Comparison of ENCODE assay signal across 26 mouse cellular contexts in the genomic region with DNA sequence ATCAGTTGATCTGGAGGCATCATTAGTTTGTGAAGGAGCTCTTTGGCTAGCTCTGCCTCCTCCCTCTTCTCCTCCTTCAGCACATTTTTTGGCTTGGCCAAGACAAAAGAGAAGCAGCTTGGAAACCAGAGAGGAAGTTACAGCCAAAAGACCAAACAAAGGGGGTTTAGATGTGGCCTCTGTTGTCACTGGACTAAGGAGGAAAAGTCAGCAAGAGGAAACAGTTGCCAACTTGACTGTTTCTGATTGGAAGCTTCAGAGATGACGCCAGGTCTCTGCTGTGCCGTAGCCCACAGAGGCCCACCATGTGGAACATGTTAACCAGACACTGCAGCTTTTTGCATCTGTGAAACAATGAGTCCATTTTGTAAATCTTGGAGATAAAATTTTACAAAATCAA.
DNase-seq lines count a peak whose midpoint lies in the region; ATAC-seq and TF ChIP-seq lines count a peak whose summit lies in the region.
"Had no signal": no experiment of that assay in that cellular context is flagged by ENCODE, and none has a peak within 500 bp of the region (broad histone marks: within the 10 kb centered on the region; RNA-seq: fewer than 3 reads in every experiment).

No protein-coding gene starts in this region.

- no peak overlapping the region for H3K9ac ChIP-seq in limb, embryonic 14.5 days (ENCODE audit: low read depth, low read length, severe bottlenecking)
- H3K9ac ChIP-seq: embryonic facial prominence, embryonic 15.5 days; forebrain, postnatal 0 days; hindbrain, embryonic 12.5 days had no signal

- no peak for ATAC-seq in limb, embryonic 14.5 days (ENCODE audit: low FRiP score, low read depth)
- ATAC-seq: forebrain, embryonic 14.5 days; forebrain, postnatal 0 days; hindbrain, embryonic 16.5 days; inflammation-experienced regulatory T-cells, adult 6 months; intestine, embryonic 16.5 days had no signal

- peak; percentile 30 for DNase-seq in gastrocnemius, adult 18-20 months (ENCODE audit: low spot score)
- no peak for DNase-seq in gastrocnemius, postnatal 36 days
- DNase-seq in limb, embryonic 14.5 days (ENCODE audit: low spot score): peak; percentile 14
- no peak for DNase-seq in limb, embryonic 10.5 days (ENCODE audit: low spot score)
- peak; percentile 10 for DNase-seq in embryonic facial prominence, embryonic 10.5 days (ENCODE audit: low spot score)
- DNase-seq in skeletal muscle tissue, adult 2 months (ENCODE audit: low read depth, low spot score): peak; percentile 51
- no peak for DNase-seq in frontal cortex, postnatal 10 days (ENCODE audit: low spot score in 2 of 2)
- DNase-seq: adrenal gland, adult 2 months; adrenal gland, postnatal 14 days; B cell, adult 2 months; cerebellum, adult 11-12 months; cerebellum, adult 8-10 months; cerebellum, postnatal 36 days; embryo, embryonic 11 days; forebrain, postnatal 0 days; gastrocnemius, postnatal 25 days; kidney, adult 18-20 months had no signal

- no peak for TF ChIP-seq POLR2A in limb, embryonic 14.5 days (IDR thresholded peaks at IDR 0.05; ENCODE audit: borderline replicate concordance, extremely low read depth, insufficient read depth, insufficient read length)

- H3K4me3 ChIP-seq in limb, embryonic 14.5 days (replicated peaks; ENCODE audit: low read length): no peak overlapping the region
- no peak overlapping the region for H3K4me3 ChIP-seq in limb, embryonic 10.5 days
- no peak overlapping the region for H3K4me3 ChIP-seq in embryonic facial prominence, embryonic 10.5 days
- H3K4me3 ChIP-seq: embryonic facial prominence, embryonic 15.5 days; hindbrain, embryonic 12.5 days had no signal

- 65% methylated on average over 2 of the region's 2 CpGs for WGBS in limb, embryonic 14.5 days
- 90% methylated on average over 2 of the region's 2 CpGs for WGBS in limb, embryonic 10.5 days
- WGBS in embryonic facial prominence, embryonic 10.5 days: 43% methylated on average over 2 of the region's 2 CpGs

- intact Hi-C loops in gastrocnemius, postnatal 36 days (cut with DNase I): no loop called here

- no peak overlapping the region for H3K27ac ChIP-seq in limb, embryonic 14.5 days (replicated peaks; ENCODE audit: low read depth, low read length)
- no peak overlapping the region for H3K27ac ChIP-seq in limb, embryonic 10.5 days
- no peak overlapping the region for H3K27ac ChIP-seq in embryonic facial prominence, embryonic 10.5 days (replicated peaks)
- H3K27ac ChIP-seq: embryonic facial prominence, embryonic 15.5 days; hindbrain, embryonic 12.5 days had no signal

- no peak overlapping the region for H3K4me2 ChIP-seq in limb, embryonic 14.5 days (replicated peaks; ENCODE audit: low read depth, low read length, severe bottlenecking)
- H3K4me2 ChIP-seq: embryonic facial prominence, embryonic 15.5 days; heart, embryonic 11.5 days; hindbrain, embryonic 12.5 days had no signal

- H3K9me3 ChIP-seq in limb, embryonic 14.5 days (ENCODE audit: control insufficient read depth, low read length): no peaks in the 10 kb centered on the region
- H3K9me3 ChIP-seq in limb, embryonic 10.5 days (replicated peaks): no peaks in the 10 kb centered on the region
- H3K9me3 ChIP-seq in embryonic facial prominence, embryonic 10.5 days: no peaks in the 10 kb centered on the region
- H3K9me3 ChIP-seq: embryonic facial prominence, embryonic 15.5 days; hindbrain, embryonic 12.5 days had no signal

- H3K36me3 ChIP-seq in limb, embryonic 14.5 days (ENCODE audit: control insufficient read depth, insufficient read depth, low read length): peaks cover 47% of the 10 kb centered on the region
- peaks cover 100% of the 10 kb centered on the region for H3K36me3 ChIP-seq in limb, embryonic 10.5 days
- no peaks in the 10 kb centered on the region for H3K36me3 ChIP-seq in embryonic facial prominence, embryonic 10.5 days (replicated peaks)
- H3K36me3 ChIP-seq: G1E; hindbrain, embryonic 12.5 days had no signal

- H3K27me3 ChIP-seq in limb, embryonic 14.5 days (ENCODE audit: control insufficient read depth, insufficient read depth, low read length): no peaks in the 10 kb centered on the region
- H3K27me3 ChIP-seq in limb, embryonic 10.5 days (ENCODE audit: low read depth, poor library complexity, severe bottlenecking): no peaks in the 10 kb centered on the region
- no peaks in the 10 kb centered on the region for H3K27me3 ChIP-seq in embryonic facial prominence, embryonic 10.5 days (replicated peaks; ENCODE audit: low read depth, poor library complexity, severe bottlenecking)
- H3K27me3 ChIP-seq: CH12.LX; embryonic facial prominence, embryonic 15.5 days; hindbrain, embryonic 12.5 days had no signal

- H3K4me1 ChIP-seq in limb, embryonic 14.5 days (ENCODE audit: control insufficient read depth, insufficient read depth, low read length): no peaks in the 10 kb centered on the region
- H3K4me1 ChIP-seq in limb, embryonic 10.5 days: no peaks in the 10 kb centered on the region
- H3K4me1 ChIP-seq in embryonic facial prominence, embryonic 10.5 days: no peaks in the 10 kb centered on the region
- H3K4me1 ChIP-seq: embryonic facial prominence, embryonic 15.5 days; hindbrain, embryonic 12.5 days had no signal

Comparison
In these comparisons a context has a peak if more than half of its experiments do, and no peak if none do; other contexts are left out.
1. DNase-seq: peak in gastrocnemius, adult 18-20 months (single experiment), limb, embryonic 14.5 days (single experiment), embryonic facial prominence, embryonic 10.5 days (single experiment) and skeletal muscle tissue, adult 2 months (single experiment); none in gastrocnemius, postnatal 36 days (0 of 2), limb, embryonic 10.5 days (single experiment) and frontal cortex, postnatal 10 days (0 of 2).